Mouse (Mus musculus): ENCODE measurements around the gene Socs4.

Gene Socs4

GRCm38 (mm10) chr14:47340231-47340925 is 63.6 kb downstream of the Socs4 start:
- no peak for DNase-seq (ENCODE audit: extremely low read depth, low read depth)

GRCm38 (mm10) chr14:47341811-47342291 is 65.1 kb downstream of the Socs4 start:
- DNase-seq (ENCODE audit: extremely low read depth, low read depth): no peak
